Mouse (Mus musculus): Measurements from ENCODE around the gene Bcas3. TPM values are rescaled to one million over a fixed set of nuclear protein-coding genes. Genes with fewer than 3 reads are reported as not detected.

The Bcas3 gene
- polyA plus RNA-seq, 1 experiment from 2014 or later: 31.5 TPM

- no peak for ATAC-seq (replicated peaks; ENCODE audit: low FRiP score, low read depth)
- no peak for TF ChIP-seq CTCF (IDR thresholded peaks at IDR 0.05; ENCODE audit: low read depth)
Measured at GRCm38 (mm10) chr11:85748891-85749290, 395.9 kb downstream of the Bcas3 start.

GRCm38 (mm10) chr11:85751171-85751570 lies 398.2 kb downstream of the Bcas3 start:
- ATAC-seq (replicated peaks; ENCODE audit: low FRiP score, low read depth) (no peak), DNase-seq (ENCODE audit: low spot score) (no peak)
- Histone ChIP-seq H3K27ac (no peak overlapping the region), H3K36me3 (ENCODE audit: insufficient read depth, low read length) (no peaks in the 10 kb centered on the region), H3K27me3 (ENCODE audit: insufficient read depth, low read length) (no peaks in the 10 kb centered on the region), H3K4me2 (ENCODE audit: low read length) (no peak overlapping the region), H3K4me3 (replicated peaks; ENCODE audit: low read depth, low read length) (no peak overlapping the region), H3K9me3 (replicated peaks; ENCODE audit: low read length) (no peaks in the 10 kb centered on the region), H3K4me1 (replicated peaks; ENCODE audit: insufficient read depth, low read length) (no peaks in the 10 kb centered on the region), H3K9ac (ENCODE audit: low read depth, low read length) (no peak overlapping the region)
- no peak for TF ChIP-seq CTCF (IDR thresholded peaks at IDR 0.05; ENCODE audit: low read depth)
- WGBS: 50% methylated on average over 11 of the region's 11 CpGs

More at GRCm38 (mm10) chr11:85748891-85749290, 395.9 kb downstream of the Bcas3 start:
- H3K27me3 ChIP-seq (ENCODE audit: insufficient read depth, low read length): no peaks in the 10 kb centered on the region
- H3K9me3 ChIP-seq (replicated peaks; ENCODE audit: low read length): no peaks in the 10 kb centered on the region
- H3K4me3 ChIP-seq (replicated peaks; ENCODE audit: low read depth, low read length): no peak overlapping the region
- 86% methylated on average over 2 of the region's 2 CpGs for WGBS
- DNase-seq (ENCODE audit: low spot score): no peak
- H3K4me1 ChIP-seq (replicated peaks; ENCODE audit: insufficient read depth, low read length): no peaks in the 10 kb centered on the region
- H3K27ac ChIP-seq: no peak overlapping the region
- no peaks in the 10 kb centered on the region for H3K36me3 ChIP-seq (ENCODE audit: insufficient read depth, low read length)
- H3K4me2 ChIP-seq (ENCODE audit: low read length): no peak overlapping the region
- H3K9ac ChIP-seq (ENCODE audit: low read depth, low read length): no peak overlapping the region

- peak overlapping the region; percentile 19; the same call in 1 of the 2 replicates for H3K27ac ChIP-seq
- no peaks in the 10 kb centered on the region for H3K9me3 ChIP-seq (replicated peaks; ENCODE audit: low read length)
- H3K4me2 ChIP-seq (ENCODE audit: low read length): no peak overlapping the region
- no peaks in the 10 kb centered on the region; the same call in 1 of the 2 replicates for H3K4me1 ChIP-seq (replicated peaks; ENCODE audit: insufficient read depth, low read length)
- DNase-seq (ENCODE audit: low spot score) (peak; percentile 58), ATAC-seq (replicated peaks; ENCODE audit: low FRiP score, low read depth) (no peak)
- H3K4me3 ChIP-seq (replicated peaks; ENCODE audit: low read depth, low read length): no peak overlapping the region
- H3K9ac ChIP-seq (ENCODE audit: low read depth, low read length): no peak overlapping the region
- H3K36me3 ChIP-seq (ENCODE audit: insufficient read depth, low read length): no peaks in the 10 kb centered on the region
- TF ChIP-seq CTCF (IDR thresholded peaks at IDR 0.05; ENCODE audit: low read depth): no peak
- WGBS: 59% methylated on average over 13 of the region's 13 CpGs
- no peaks in the 10 kb centered on the region for H3K27me3 ChIP-seq (ENCODE audit: insufficient read depth, low read length)
Measured at GRCm38 (mm10) chr11:85754631-85755502, 401.9 kb downstream of the Bcas3 start.

GRCm38 (mm10) chr11:85755503-85756044 lies 402.6 kb downstream of the Bcas3 start:
- no peak for ATAC-seq (replicated peaks; ENCODE audit: low FRiP score, low read depth)

GRCm38 (mm10) chr11:85758891-85759290 lies 405.9 kb downstream of the Bcas3 start:
- no peaks in the 10 kb centered on the region for H3K9me3 ChIP-seq (replicated peaks; ENCODE audit: low read length)
- no peaks in the 10 kb centered on the region for H3K36me3 ChIP-seq (ENCODE audit: insufficient read depth, low read length)
- 92% methylated on average over 9 of the region's 9 CpGs for WGBS
- DNase-seq (ENCODE audit: low spot score) (no peak), ATAC-seq (replicated peaks; ENCODE audit: low FRiP score, low read depth) (no peak)
- H3K27ac ChIP-seq: no peak overlapping the region
- no peak overlapping the region for H3K9ac ChIP-seq (ENCODE audit: low read depth, low read length)
- peaks cover 18% of the 10 kb centered on the region; the same call in 1 of the 2 replicates for H3K4me1 ChIP-seq (replicated peaks; ENCODE audit: insufficient read depth, low read length)
- TF ChIP-seq CTCF (IDR thresholded peaks at IDR 0.05; ENCODE audit: low read depth): no peak
- no peak overlapping the region for H3K4me3 ChIP-seq (replicated peaks; ENCODE audit: low read depth, low read length)
- no peaks in the 10 kb centered on the region for H3K27me3 ChIP-seq (ENCODE audit: insufficient read depth, low read length)
- H3K4me2 ChIP-seq (ENCODE audit: low read length): no peak overlapping the region

More at GRCm38 (mm10) chr11:85755503-85756044, 402.6 kb downstream of the Bcas3 start:
- Histone ChIP-seq H3K4me2 (ENCODE audit: low read length) (no peak overlapping the region), H3K36me3 (ENCODE audit: insufficient read depth, low read length) (no peaks in the 10 kb centered on the region), H3K9ac (ENCODE audit: low read depth, low read length) (no peak overlapping the region), H3K27ac (no peak overlapping the region; the same call in 1 of the 2 replicates), H3K4me1 (replicated peaks; ENCODE audit: insufficient read depth, low read length) (peaks cover 6% of the 10 kb centered on the region; the same call in 1 of the 2 replicates), H3K27me3 (ENCODE audit: insufficient read depth, low read length) (no peaks in the 10 kb centered on the region), H3K9me3 (replicated peaks; ENCODE audit: low read length) (no peaks in the 10 kb centered on the region), H3K4me3 (replicated peaks; ENCODE audit: low read depth, low read length) (no peak overlapping the region)
- 80% methylated on average over 2 of the region's 2 CpGs for WGBS
- TF ChIP-seq CTCF (IDR thresholded peaks at IDR 0.05; ENCODE audit: low read depth): no peak
- no peak for DNase-seq (ENCODE audit: low spot score)

GRCm38 (mm10) chr11:85759634-85760439 lies 406.9 kb downstream of the Bcas3 start:
- Histone ChIP-seq H3K4me1 (replicated peaks; ENCODE audit: insufficient read depth, low read length) (peaks cover 19% of the 10 kb centered on the region; the same call in 1 of the 2 replicates), H3K4me3 (replicated peaks; ENCODE audit: low read depth, low read length) (no peak overlapping the region), H3K9me3 (replicated peaks; ENCODE audit: low read length) (no peaks in the 10 kb centered on the region), H3K27me3 (ENCODE audit: insufficient read depth, low read length) (no peaks in the 10 kb centered on the region), H3K36me3 (ENCODE audit: insufficient read depth, low read length) (no peaks in the 10 kb centered on the region), H3K27ac (peak overlapping the region; percentile 51; the same call in 1 of the 2 replicates), H3K4me2 (ENCODE audit: low read length) (no peak overlapping the region), H3K9ac (ENCODE audit: low read depth, low read length) (peak overlapping the region; percentile 13; the same call in 1 of the 2 replicates)
- no peak for ATAC-seq (replicated peaks; ENCODE audit: low FRiP score, low read depth)
- TF ChIP-seq CTCF (IDR thresholded peaks at IDR 0.05; ENCODE audit: low read depth): no peak
- peak; percentile 44 for DNase-seq (ENCODE audit: low spot score)
- WGBS: 44% methylated on average over 14 of the region's 14 CpGs
